Mouse (Mus musculus) olfactory bulb, adult 2 months (tissue): ENCODE measurements around the gene Gtsf1.
"Not testable (repeated sequence)": the region's sequence is repeated elsewhere in the genome, so short reads cannot be mapped to it uniquely, and the experiment has no call there.

Experiments
- CTCF ChIP-seq: fragments of 200-500 bp; IDR thresholded peaks from 2 replicates; pipeline ENCODE4 v1.5.1; 2012; ENCODE audit warnings: low read depth, mild to moderate bottlenecking, low read length, moderate library complexity; ENCODE audit not compliant: insufficient read depth
- POLR2A ChIP-seq: fragments of 200-500 bp; IDR thresholded peaks from 2 replicates; pipeline ENCODE4 v1.6.1; 2012; ENCODE audit warnings: mild to moderate bottlenecking, low read depth, low read length, moderate library complexity; ENCODE audit not compliant: insufficient read depth

GRCm38 (mm10) chr15:103445966-103446365 lies 15.7 kb upstream of the Gtsf1 start:
- TF ChIP-seq CTCF, POLR2A: not testable (repeated sequence)
